Mouse (Mus musculus) heart, embryonic 11.5 days (tissue): ENCODE data around the gene Slit3. TPM values are rescaled to one million over a fixed set of nuclear protein-coding genes. Genes with fewer than 3 reads are reported as not detected.

Source experiments
- ATAC-seq: fragments of 200-750 bp; cut with Nextera tagmentation; replicated peaks from 2 replicates; pipeline ENCODE4 v1.8.0; 2017; ENCODE audit warnings: moderate library complexity; ENCODE audit not compliant: insufficient number of reproducible peaks, low FRiP score, low TSS enrichment
- H3K27ac ChIP-seq: fragments of 300-500 bp; sonication (generic); 2 replicates; pipeline ENCODE4 v1.5.1; 2014; ENCODE audit warnings: mild to moderate bottlenecking, low read depth, low read length
- H3K27me3 ChIP-seq: fragments of 300-500 bp; sonication (generic); 2 replicates; pipeline ENCODE4 v1.6.1; 2014; ENCODE audit warnings: mild to moderate bottlenecking, low read length, mixed read lengths; ENCODE audit not compliant: control insufficient read depth, insufficient read depth
- H3K36me3 ChIP-seq: fragments of 300-500 bp; sonication (generic); 2 replicates; pipeline ENCODE4 v1.6.1; 2014; ENCODE audit warnings: mild to moderate bottlenecking, low read length, moderate library complexity, mixed read lengths; ENCODE audit not compliant: control insufficient read depth, insufficient read depth
- H3K4me1 ChIP-seq: fragments of 300-500 bp; sonication (generic); 2 replicates; pipeline ENCODE4 v1.6.1; 2014; ENCODE audit warnings: low read length; ENCODE audit not compliant: control insufficient read depth, insufficient read depth
- H3K4me2 ChIP-seq: fragments of 300-500 bp; sonication (generic); 2 replicates; pipeline ENCODE4 v1.6.1; 2014; ENCODE audit warnings: mild to moderate bottlenecking, moderate library complexity
- H3K4me3 ChIP-seq: fragments of 300-500 bp; sonication (generic); 2 replicates; pipeline ENCODE4 v1.5.1; 2014; ENCODE audit warnings: low read depth, low read length
- H3K9ac ChIP-seq: fragments of 300-500 bp; sonication (generic); 2 replicates; pipeline ENCODE4 v1.6.1; 2014; ENCODE audit warnings: mild to moderate bottlenecking, low read depth, low read length, moderate library complexity
- H3K9me3 ChIP-seq: fragments of 300-500 bp; sonication (generic); replicated peaks from 2 replicates; pipeline ENCODE4 v1.6.1; 2016; ENCODE audit warnings: low read length; ENCODE audit not compliant: control insufficient read depth
- WGBS: fragments of 180-500 bp; shearing (Covaris S2); extraction: QIAGEN DNeasy Blood & Tissue Kit; methylation state at CpG from one replicate; pipeline ENCODE4 v1.1.7; 2014; ENCODE audit not compliant: insufficient replicate concordance; 5-methylcytosine and 5-hydroxymethylcytosine counted together
- polyA plus RNA-seq: library from polyadenylated mRNA; unstranded; fragments of >200 nt; fragmentation: Nextera tagmentation; extraction: Ambion mirVana; gene quantifications from 2 replicates; pipeline ENCODE4 v1.2.1, GENCODE M21; 2014

The Slit3 gene
- polyA plus RNA-seq, 1 experiment from 2014 or later: 26.1 TPM

DNA sequence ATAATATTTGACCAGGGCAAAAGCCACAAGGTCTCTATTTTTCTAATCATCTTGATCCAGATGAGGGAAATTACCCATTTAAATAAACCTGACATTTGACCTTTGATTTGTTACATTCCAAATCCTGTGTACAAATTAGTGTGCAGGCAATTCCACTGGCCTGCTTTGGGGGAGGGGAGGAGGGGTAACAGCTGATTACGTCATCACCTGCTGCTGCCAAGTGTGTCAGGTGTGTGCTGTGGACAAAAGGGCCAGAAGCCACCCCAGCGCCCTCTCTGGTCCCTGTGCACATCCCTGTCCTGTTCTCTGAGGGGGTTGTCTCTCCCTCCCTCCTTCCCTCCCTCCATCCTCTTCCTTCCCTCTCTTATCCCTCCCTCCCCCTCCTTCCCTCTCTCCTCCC, 337.0 kb downstream of the Slit3 start:
- Histone ChIP-seq H3K36me3 (no peaks in the 10 kb centered on the region), H3K27me3 (0 out of 2 replicates have a peak, but pooled peaks cover 2% of the 10 kb centered on the region), H3K4me1 (no peaks in the 10 kb centered on the region), H3K4me2 (no peak overlapping the region), H3K9me3 (no peaks in the 10 kb centered on the region), H3K4me3 (no peak overlapping the region), H3K9ac (no peak overlapping the region), H3K27ac (no peak overlapping the region)
- no peak for ATAC-seq
- 42% methylated on average over 2 of the region's 2 CpGs for WGBS

DNA sequence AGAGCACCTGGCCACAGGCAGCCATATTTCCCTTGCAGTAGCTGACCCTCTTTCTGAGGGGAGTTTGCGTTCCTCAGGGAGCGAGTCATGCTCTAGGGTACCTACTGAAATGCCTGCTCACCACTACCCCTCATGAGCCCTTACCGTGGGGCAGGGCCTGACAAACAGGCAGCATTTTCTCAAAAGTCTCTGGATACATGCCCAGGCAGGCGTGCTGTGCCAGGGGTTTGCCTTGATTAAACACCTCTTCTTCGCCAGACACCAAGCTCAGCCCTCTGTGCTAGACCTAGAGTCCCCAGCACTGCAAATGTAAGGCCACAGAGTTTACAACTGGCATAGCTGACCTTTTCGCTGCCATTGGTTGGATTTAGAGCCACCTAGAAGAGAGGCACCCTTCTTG, 345.7 kb downstream of the Slit3 start:
- no peak for ATAC-seq
- Histone ChIP-seq H3K4me2 (no peak overlapping the region), H3K4me1 (no peaks in the 10 kb centered on the region), H3K36me3 (no peaks in the 10 kb centered on the region), H3K4me3 (no peak overlapping the region), H3K9me3 (no peaks in the 10 kb centered on the region), H3K9ac (no peak overlapping the region), H3K27ac (no peak overlapping the region), H3K27me3 (no peaks in the 10 kb centered on the region)
- 82% methylated on average over 6 of the region's 6 CpGs for WGBS

DNA sequence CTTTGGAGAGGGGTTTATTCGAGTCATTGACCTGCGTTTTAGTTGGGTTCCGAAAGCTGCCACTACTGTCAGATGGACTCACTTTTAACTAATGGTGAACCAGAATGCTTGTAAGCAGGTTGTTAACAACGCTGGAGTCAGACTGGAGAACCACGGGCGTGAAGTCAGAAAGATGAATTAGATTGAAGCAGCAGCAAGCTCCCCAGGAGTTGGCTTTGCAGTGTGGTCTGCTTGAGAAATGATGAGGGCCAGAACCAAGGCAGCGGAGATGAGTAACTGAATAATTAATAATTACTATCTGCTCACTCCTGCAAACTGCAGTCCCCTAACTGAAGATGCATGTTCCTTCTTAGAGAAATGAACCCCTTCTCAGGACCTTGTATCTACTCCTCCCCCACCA, 347.8 kb downstream of the Slit3 start:
- H3K9me3 ChIP-seq: no peaks in the 10 kb centered on the region
- no peak overlapping the region for H3K4me2 ChIP-seq
- peaks cover 5% of the 10 kb centered on the region for H3K4me1 ChIP-seq
- no peaks in the 10 kb centered on the region for H3K36me3 ChIP-seq
- no peak overlapping the region for H3K4me3 ChIP-seq
- H3K9ac ChIP-seq: no peak overlapping the region
- no peak for ATAC-seq
- H3K27ac ChIP-seq: no peak overlapping the region
- H3K27me3 ChIP-seq: no peaks in the 10 kb centered on the region
- 81% methylated on average over 7 of the region's 7 CpGs for WGBS

DNA sequence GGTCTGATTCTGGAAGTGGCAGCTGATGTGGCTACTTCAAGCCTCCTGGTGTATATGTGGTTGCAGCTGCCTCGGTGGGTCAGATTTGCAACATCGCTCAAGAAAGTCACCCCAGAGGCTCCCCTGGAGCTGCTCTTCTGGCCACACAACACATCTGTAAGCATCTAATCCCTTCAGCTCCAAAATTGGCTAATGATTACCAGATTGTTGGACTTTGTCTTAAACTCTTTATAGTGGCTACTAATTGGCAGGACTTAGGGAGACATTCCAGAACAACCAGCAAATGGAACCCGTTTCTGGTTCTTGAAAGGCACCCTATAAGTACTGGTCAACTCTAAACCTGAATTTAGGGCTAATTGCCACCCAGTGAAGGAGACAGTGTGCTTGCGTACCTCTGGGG, 348.9 kb downstream of the Slit3 start:
- no peak overlapping the region for H3K4me3 ChIP-seq
- H3K9me3 ChIP-seq: no peaks in the 10 kb centered on the region
- ATAC-seq: no peak
- H3K4me2 ChIP-seq: no peak overlapping the region
- H3K9ac ChIP-seq: no peak overlapping the region
- WGBS: 76% methylated on average over 4 of the region's 4 CpGs
- peaks cover 6% of the 10 kb centered on the region for H3K4me1 ChIP-seq
- H3K36me3 ChIP-seq: no peaks in the 10 kb centered on the region
- no peaks in the 10 kb centered on the region for H3K27me3 ChIP-seq
- H3K27ac ChIP-seq: no peak overlapping the region

DNA sequence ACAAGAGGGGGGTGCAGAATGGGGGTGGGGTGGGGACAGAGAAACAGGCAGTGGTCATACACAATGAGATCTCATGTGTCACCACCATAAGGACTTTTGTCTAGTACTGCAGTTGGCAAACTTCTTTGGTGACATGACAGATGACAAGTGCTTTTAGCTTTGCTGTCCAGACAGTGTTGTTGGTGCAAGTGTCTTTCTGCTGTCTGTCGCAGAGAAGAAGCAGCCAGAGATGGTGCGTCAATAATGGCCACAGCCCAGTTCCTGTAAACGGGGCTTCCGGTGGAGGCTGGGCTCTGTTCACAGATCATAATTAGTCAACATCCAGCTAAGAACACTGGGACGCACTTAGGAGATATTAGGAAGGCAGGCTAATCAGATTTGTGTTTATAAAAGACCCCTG, 349.8 kb downstream of the Slit3 start:
- H3K36me3 ChIP-seq: no peaks in the 10 kb centered on the region
- H3K4me2 ChIP-seq: no peak overlapping the region
- H3K4me3 ChIP-seq: no peak overlapping the region
- H3K27me3 ChIP-seq: no peaks in the 10 kb centered on the region
- H3K27ac ChIP-seq: no peak overlapping the region
- ATAC-seq: no peak
- 57% methylated on average over 5 of the region's 5 CpGs for WGBS
- H3K9ac ChIP-seq: no peak overlapping the region
- peaks cover 6% of the 10 kb centered on the region for H3K4me1 ChIP-seq
- H3K9me3 ChIP-seq: no peaks in the 10 kb centered on the region

DNA sequence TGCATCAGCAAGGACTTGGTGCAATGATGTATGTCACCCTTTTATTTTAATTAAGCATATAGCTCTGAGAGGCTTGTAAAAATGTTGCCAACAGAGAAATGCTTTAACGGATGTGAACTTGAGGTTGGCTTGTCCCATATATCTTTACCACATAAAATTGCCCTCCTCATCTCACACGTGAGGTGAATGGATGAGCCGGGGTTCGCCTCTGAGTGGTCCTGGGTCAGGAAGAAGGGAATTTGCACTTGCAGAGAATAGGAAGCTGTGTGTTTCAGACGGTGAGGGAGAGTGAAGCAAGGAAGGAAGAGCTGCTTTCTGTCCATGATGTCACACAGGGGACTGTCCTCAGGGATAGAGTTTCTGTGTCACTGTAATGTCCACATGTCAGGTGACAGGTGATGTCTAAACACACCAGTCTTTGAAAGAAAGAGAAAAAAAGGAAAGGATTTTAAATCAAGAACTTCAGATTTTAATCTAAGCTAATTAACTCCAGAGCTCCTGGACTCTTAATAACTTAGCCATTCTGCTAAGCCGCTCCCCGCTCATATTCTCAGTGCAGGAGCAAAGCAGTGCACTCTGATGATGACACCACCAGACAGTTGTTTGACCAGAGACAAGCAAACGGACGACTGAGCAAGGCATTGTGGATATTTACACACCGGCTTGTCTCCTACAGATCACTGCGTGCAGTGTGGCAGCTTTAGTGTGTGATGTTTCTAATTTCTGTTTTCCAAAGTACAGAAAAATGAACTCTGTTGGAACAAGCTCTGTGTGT, 352.0 kb downstream of the Slit3 start:
- Histone ChIP-seq H3K4me3 (no peak overlapping the region), H3K36me3 (no peaks in the 10 kb centered on the region), H3K27me3 (no peaks in the 10 kb centered on the region), H3K27ac (no peak overlapping the region), H3K9me3 (no peaks in the 10 kb centered on the region), H3K4me2 (no peak overlapping the region), H3K9ac (no peak overlapping the region), H3K4me1 (peaks cover 6% of the 10 kb centered on the region)
- 60% methylated on average over 11 of the region's 11 CpGs for WGBS
- ATAC-seq: no peak

DNA sequence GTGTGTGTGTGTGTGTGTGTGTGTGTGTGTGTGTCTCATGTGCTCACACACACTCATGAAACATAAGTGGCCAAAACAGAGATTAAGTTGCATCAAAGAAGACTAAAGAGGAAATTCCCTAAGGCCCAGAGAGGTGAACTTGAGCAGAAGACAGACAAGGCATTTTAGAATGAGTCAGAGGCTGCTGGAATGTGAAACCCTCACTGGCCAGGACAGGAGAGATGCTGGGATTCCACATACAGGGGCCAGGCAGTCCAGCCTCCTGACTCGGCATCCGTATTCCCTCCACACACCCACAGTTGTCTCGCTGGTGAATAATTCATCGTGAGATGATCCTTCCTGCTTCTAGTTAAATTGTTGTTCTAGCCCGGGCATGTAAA, 352.6 kb downstream of the Slit3 start:
- Histone ChIP-seq H3K27ac (no peak overlapping the region), H3K4me1 (peaks cover 6% of the 10 kb centered on the region), H3K4me3 (no peak overlapping the region), H3K9me3 (no peaks in the 10 kb centered on the region), H3K9ac (no peak overlapping the region), H3K36me3 (no peaks in the 10 kb centered on the region), H3K4me2 (no peak overlapping the region), H3K27me3 (no peaks in the 10 kb centered on the region)
- ATAC-seq: no peak
- WGBS: 54% methylated on average over 5 of the region's 5 CpGs

DNA sequence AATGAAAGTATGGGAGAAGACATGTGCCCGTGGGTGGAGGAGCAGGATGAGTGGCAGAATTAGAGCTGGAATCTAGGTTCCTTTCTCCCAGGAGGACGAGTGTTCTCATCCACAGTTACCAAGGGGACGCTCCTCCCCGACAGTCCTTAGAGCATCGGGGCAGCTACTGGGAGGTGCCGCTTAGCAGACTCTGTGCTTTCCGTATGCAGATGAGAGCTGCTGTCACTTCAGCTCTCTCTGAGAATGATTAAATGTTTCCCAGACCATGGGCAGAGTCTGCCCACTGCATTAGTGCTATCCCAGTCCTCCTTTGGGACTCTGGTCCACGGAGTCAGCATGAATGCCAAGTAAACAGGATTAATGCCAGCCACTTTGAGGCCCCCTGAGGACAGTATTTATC, 359.1 kb downstream of the Slit3 start:
- Histone ChIP-seq H3K27me3 (no peaks in the 10 kb centered on the region), H3K27ac (no peak overlapping the region), H3K4me2 (no peak overlapping the region), H3K9ac (no peak overlapping the region), H3K4me3 (no peak overlapping the region), H3K4me1 (no peaks in the 10 kb centered on the region), H3K9me3 (no peaks in the 10 kb centered on the region), H3K36me3 (no peaks in the 10 kb centered on the region)
- no peak for ATAC-seq
- WGBS: 41% methylated on average over 8 of the region's 8 CpGs
